Mouse (Mus musculus) heart, embryonic 11.5 days (tissue): ENCODE results near the gene 4933406M09Rik. TPM values are rescaled to one million over a fixed set of nuclear protein-coding genes. Genes with fewer than 3 reads are reported as not detected.

Experiments
- ATAC-seq: fragments of 200-750 bp; cut with Nextera tagmentation; replicated peaks from 2 replicates; pipeline ENCODE4 v1.8.0; 2017; ENCODE audit warnings: moderate library complexity; ENCODE audit not compliant: insufficient number of reproducible peaks, low FRiP score, low TSS enrichment
- H3K27ac ChIP-seq: fragments of 300-500 bp; sonication (generic); 2 replicates; pipeline ENCODE4 v1.5.1; 2014; ENCODE audit warnings: mild to moderate bottlenecking, low read depth, low read length
- H3K27me3 ChIP-seq: fragments of 300-500 bp; sonication (generic); 2 replicates; pipeline ENCODE4 v1.6.1; 2014; ENCODE audit warnings: mild to moderate bottlenecking, low read length, mixed read lengths; ENCODE audit not compliant: control insufficient read depth, insufficient read depth
- H3K36me3 ChIP-seq: fragments of 300-500 bp; sonication (generic); 2 replicates; pipeline ENCODE4 v1.6.1; 2014; ENCODE audit warnings: mild to moderate bottlenecking, low read length, moderate library complexity, mixed read lengths; ENCODE audit not compliant: control insufficient read depth, insufficient read depth
- H3K4me1 ChIP-seq: fragments of 300-500 bp; sonication (generic); 2 replicates; pipeline ENCODE4 v1.6.1; 2014; ENCODE audit warnings: low read length; ENCODE audit not compliant: control insufficient read depth, insufficient read depth
- H3K4me2 ChIP-seq: fragments of 300-500 bp; sonication (generic); 2 replicates; pipeline ENCODE4 v1.6.1; 2014; ENCODE audit warnings: mild to moderate bottlenecking, moderate library complexity
- H3K4me3 ChIP-seq: fragments of 300-500 bp; sonication (generic); 2 replicates; pipeline ENCODE4 v1.5.1; 2014; ENCODE audit warnings: low read depth, low read length
- H3K9ac ChIP-seq: fragments of 300-500 bp; sonication (generic); 2 replicates; pipeline ENCODE4 v1.6.1; 2014; ENCODE audit warnings: mild to moderate bottlenecking, low read depth, low read length, moderate library complexity
- H3K9me3 ChIP-seq: fragments of 300-500 bp; sonication (generic); replicated peaks from 2 replicates; pipeline ENCODE4 v1.6.1; 2016; ENCODE audit warnings: low read length; ENCODE audit not compliant: control insufficient read depth
- WGBS: fragments of 180-500 bp; shearing (Covaris S2); extraction: QIAGEN DNeasy Blood & Tissue Kit; methylation state at CpG from one replicate; pipeline ENCODE4 v1.1.7; 2014; ENCODE audit not compliant: insufficient replicate concordance; 5-methylcytosine and 5-hydroxymethylcytosine counted together
- polyA plus RNA-seq: library from polyadenylated mRNA; unstranded; fragments of >200 nt; fragmentation: Nextera tagmentation; extraction: Ambion mirVana; gene quantifications from 2 replicates; pipeline ENCODE4 v1.2.1, GENCODE M21; 2014

Gene 4933406M09Rik
- polyA plus RNA-seq, 1 experiment from 2014 or later: not detected

DNA sequence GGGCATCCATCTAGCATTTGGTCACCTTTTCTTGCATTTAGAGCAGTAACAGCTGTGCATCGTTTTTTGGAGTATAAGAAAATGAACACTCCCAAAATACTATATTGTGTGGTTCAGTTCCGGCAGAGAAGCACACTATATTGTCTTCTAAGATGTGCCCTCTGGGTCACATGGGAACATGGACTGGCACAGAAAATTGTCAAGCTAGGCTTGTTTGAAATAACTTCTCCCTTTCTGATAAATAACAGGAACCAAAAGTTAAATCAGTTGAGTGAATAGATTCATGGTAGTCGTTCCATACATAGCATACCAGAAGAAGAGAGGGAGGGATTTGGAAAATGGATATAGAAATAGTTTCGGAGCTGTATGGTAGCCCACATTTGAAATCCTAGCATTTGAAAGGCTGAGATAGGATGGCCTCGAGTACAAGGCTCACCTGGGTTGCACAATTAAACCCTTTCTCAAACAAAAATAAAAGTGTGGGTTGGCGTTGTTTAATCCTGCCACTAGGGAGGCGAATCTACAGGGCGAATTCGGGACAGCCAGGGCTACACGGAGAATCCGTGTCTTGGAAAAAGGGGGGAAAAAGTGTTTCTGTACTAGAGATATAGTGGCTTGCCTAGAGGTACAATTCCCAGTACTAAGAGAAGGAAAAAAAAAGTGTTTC lies 28.9 kb downstream of the 4933406M09Rik start:
- peaks cover 27% of the 10 kb centered on the region for H3K4me1 ChIP-seq
- H3K36me3 ChIP-seq: peaks cover 2% of the 10 kb centered on the region; the same call in 1 of the 2 replicates
- H3K9me3 ChIP-seq: no peaks in the 10 kb centered on the region
- no peaks in the 10 kb centered on the region for H3K27me3 ChIP-seq
- H3K27ac ChIP-seq: peak overlapping the region; percentile 92
- 13% methylated on average over 11 of the region's 11 CpGs for WGBS
- peak overlapping the region; percentile 82 for H3K9ac ChIP-seq
- H3K4me3 ChIP-seq: peak overlapping the region; percentile 96
- peak; percentile 6; the same call in 1 of the 2 replicates for ATAC-seq
- H3K4me2 ChIP-seq: peak overlapping the region; percentile 85

DNA sequence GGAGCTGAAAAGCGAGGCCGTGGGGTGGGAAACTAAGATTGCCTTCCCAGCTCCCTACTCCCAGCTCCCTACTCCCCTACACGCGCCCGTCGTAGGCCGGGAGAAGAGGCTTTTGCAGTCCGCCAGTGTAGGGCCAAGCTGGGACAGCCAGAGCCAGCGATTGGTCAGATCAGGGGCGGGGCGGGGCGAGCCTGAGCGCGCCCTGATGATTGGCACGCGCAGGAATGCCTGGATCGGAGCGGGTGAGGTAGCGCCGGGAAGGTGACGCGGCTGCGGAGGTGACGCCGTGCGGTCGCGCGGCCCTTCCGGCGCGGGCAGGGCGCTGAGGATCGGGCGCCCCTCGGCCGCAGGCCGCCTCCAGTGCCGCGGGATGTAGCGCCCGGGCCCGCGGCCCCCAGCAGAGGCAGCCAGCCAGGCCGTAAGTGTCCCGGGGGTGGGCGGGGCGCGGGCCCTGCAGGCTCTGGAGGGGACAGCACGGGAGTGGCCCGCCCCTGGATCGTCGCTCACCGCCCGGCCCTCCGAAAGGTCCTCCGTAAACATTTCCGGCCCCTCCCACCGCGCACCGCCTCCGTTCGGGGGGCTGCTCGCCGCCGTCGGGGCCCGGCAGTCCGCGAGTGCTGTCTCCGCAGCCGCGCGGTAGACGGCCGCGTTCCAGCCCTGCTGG lies 29.6 kb downstream of the 4933406M09Rik start, which contains the start of gene Adipor1:
Adipor1 (plus strand) TSS at position 211 of the 664 bp plus-strand sequence.
- H3K36me3 ChIP-seq: no peaks in the 10 kb centered on the region
- H3K9me3 ChIP-seq: no peaks in the 10 kb centered on the region
- WGBS: under 1% methylated on average over 75 of the region's 77 CpGs
- peak within 1 kb of the TSS; percentile 96 for H3K4me3 ChIP-seq
- H3K27me3 ChIP-seq: no peaks in the 10 kb centered on the region
- H3K4me1 ChIP-seq: peaks cover 32% of the 10 kb centered on the region
- H3K9ac ChIP-seq: peak within 1 kb of the TSS; percentile 82
- H3K4me2 ChIP-seq: peak within 1 kb of the TSS; percentile 85
- H3K27ac ChIP-seq: peak within 1 kb of the TSS; percentile 92
- peak; percentile 100 for ATAC-seq

DNA sequence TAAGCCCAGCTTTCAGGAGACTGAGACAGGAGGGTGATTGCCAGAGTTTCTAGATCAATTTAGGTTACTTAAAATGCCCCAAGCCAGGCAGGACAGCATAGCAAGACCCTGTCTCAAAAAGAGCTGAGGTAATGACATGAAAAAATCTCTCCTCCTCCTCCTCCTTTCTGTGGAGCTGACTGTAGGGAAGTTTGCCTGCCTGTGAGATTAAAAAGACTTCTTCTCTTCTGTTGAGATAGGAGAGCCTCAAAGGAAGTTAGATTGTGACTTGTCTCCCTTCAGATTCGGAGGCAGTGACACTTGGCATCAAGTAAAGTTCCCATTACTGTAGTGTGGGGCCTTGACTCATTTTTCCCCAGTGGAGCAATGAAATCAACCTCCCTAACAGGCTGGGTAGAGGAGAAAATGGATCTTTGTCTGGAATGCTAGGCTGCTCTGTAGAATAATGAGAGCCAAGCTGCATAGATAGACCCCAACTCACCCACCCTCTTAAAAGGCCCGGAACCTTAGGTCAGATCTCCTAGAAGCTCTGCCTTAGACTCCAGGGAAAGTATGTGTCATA lies 32.8 kb downstream of the 4933406M09Rik start:
- WGBS: 62% methylated on average over 2 of the region's 2 CpGs
- Histone ChIP-seq H3K27me3 (no peaks in the 10 kb centered on the region), H3K4me3 (no peak overlapping the region), H3K27ac (no peak overlapping the region), H3K9ac (no peak overlapping the region), H3K36me3 (no peaks in the 10 kb centered on the region), H3K4me2 (peak overlapping the region; percentile 21), H3K4me1 (peaks cover 32% of the 10 kb centered on the region), H3K9me3 (no peaks in the 10 kb centered on the region)
- ATAC-seq: no peak

DNA sequence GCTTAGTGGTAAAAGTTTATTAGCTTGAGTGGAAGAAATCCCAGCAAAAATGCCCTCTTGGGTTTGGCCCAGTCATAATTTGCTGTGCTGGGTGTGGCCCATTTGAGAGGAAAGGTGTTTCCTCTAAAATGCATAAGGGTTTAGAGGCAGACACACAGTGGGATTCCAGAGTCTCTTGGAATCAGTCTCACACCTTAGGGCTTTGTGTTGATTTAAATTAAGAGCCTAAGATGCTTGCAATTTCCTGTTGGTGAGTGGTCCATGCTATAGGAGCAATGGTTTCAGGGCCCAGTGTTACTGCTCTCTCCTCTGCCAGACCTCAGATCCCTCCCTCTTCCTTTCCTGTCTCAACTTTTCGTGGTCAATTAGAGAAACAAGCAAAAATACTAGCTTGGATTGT lies 33.4 kb downstream of the 4933406M09Rik start:
- Histone ChIP-seq H3K4me1 (peaks cover 31% of the 10 kb centered on the region), H3K4me2 (no peak overlapping the region), H3K9ac (no peak overlapping the region)

DNA sequence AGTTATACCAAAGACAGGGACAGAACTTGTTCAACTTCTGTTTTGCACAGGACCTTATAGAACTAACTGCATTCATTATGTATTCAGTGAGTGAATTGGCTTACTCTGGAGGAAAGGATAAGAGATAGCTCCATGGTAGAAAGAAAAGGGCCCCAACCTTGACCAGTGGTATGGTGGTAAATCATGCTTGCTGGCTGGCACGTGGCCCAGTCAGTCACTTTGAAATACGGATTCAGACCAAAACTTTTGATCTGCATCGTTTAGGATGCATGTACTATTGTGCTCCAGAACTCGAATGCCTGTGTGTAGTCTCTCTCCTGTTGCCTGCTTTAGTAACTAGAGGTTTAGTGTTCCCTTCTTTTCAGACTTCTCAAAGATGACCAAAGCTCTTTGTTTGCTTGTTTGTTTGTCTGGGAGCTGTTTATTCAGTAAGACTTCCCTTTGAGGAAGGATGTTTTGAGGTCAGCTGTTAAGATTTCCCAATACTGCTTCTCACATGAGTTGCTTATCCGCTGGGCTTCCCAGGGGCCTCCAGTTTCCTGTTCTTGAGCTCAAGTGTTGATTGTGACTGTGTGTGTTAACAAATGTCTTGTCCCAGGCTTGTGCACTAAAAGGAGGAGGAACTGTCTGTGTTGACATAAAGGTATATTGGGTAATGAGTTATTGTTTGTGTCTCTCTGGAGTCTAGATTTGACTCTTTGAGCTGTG lies 34.2 kb downstream of the 4933406M09Rik start:
- Histone ChIP-seq H3K27me3 (no peaks in the 10 kb centered on the region), H3K4me1 (peaks cover 28% of the 10 kb centered on the region), H3K4me3 (no peak overlapping the region), H3K27ac (peak overlapping the region; percentile 42; the same call in 1 of the 2 replicates), H3K9ac (peak overlapping the region; percentile 22; the same call in 1 of the 2 replicates), H3K4me2 (peak overlapping the region; percentile 34), H3K9me3 (no peaks in the 10 kb centered on the region), H3K36me3 (peaks cover 5% of the 10 kb centered on the region; the same call in 1 of the 2 replicates)
- no peak for ATAC-seq
- 47% methylated on average over 5 of the region's 5 CpGs for WGBS

More for the DNA sequence above, 33.4 kb downstream of the 4933406M09Rik start:
- 46% methylated on average over 1 of the region's 1 CpGs for WGBS
- Histone ChIP-seq H3K9me3 (no peaks in the 10 kb centered on the region), H3K27me3 (no peaks in the 10 kb centered on the region), H3K36me3 (no peaks in the 10 kb centered on the region), H3K4me3 (no peak overlapping the region), H3K27ac (no peak overlapping the region; the same call in 1 of the 2 replicates)
- ATAC-seq: no peak

DNA sequence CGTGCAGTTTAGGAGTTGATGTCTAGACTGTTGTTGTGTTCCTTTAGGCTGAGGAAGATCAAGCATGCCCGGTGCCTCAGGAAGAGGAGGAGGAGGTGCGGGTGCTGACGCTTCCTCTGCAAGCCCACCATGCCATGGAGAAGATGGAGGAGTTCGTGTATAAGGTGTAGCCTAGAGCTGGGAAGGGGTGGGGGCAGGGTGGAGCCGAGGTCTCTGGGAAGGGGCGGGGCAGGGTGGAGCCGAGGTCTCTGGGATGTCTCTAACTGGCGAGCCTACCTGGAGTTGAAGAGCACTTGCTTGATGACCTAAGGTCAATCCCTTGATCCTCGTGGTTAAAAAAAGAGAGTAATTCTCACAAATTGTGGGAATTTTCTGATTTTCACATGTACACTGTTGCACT lies 38.2 kb downstream of the 4933406M09Rik start:
- Histone ChIP-seq H3K4me3 (no peak overlapping the region), H3K27ac (no peak overlapping the region), H3K9me3 (no peaks in the 10 kb centered on the region), H3K4me2 (no peak overlapping the region), H3K27me3 (no peaks in the 10 kb centered on the region), H3K36me3 (peaks cover 27% of the 10 kb centered on the region), H3K4me1 (peaks cover 17% of the 10 kb centered on the region; the same call in 1 of the 2 replicates), H3K9ac (no peak overlapping the region)
- WGBS: 68% methylated on average over 10 of the region's 10 CpGs
- ATAC-seq: peak; percentile 79

DNA sequence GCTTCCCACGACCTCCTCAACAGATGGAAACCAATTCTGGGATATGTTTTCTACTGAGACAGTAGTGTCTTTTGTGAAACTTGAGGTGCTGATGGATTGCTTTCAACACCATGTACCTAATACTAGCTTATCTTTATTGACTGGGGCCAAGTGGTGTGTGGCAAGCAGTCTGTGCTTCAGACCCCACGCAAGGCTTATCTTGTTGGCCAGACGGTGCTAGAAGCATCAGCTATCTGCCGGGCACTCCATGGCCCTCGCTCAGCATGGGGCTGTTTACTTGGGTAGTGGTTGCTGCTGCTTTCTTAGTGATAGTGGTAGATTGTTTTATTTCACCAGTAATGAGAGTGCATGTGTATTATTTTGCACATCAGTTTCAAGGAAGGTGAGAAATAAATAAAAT lies 40.5 kb downstream of the 4933406M09Rik start:
- no peaks in the 10 kb centered on the region for H3K27me3 ChIP-seq
- no peak overlapping the region for H3K4me3 ChIP-seq
- no peak overlapping the region for H3K9ac ChIP-seq
- peak; percentile 90 for ATAC-seq
- peak overlapping the region; percentile 71 for H3K27ac ChIP-seq
- H3K36me3 ChIP-seq: peaks cover 38% of the 10 kb centered on the region
- 8% methylated on average over 5 of the region's 5 CpGs for WGBS
- peaks cover 8% of the 10 kb centered on the region; the same call in 1 of the 2 replicates for H3K4me1 ChIP-seq
- H3K9me3 ChIP-seq: no peaks in the 10 kb centered on the region
- peak overlapping the region; percentile 29 for H3K4me2 ChIP-seq

DNA sequence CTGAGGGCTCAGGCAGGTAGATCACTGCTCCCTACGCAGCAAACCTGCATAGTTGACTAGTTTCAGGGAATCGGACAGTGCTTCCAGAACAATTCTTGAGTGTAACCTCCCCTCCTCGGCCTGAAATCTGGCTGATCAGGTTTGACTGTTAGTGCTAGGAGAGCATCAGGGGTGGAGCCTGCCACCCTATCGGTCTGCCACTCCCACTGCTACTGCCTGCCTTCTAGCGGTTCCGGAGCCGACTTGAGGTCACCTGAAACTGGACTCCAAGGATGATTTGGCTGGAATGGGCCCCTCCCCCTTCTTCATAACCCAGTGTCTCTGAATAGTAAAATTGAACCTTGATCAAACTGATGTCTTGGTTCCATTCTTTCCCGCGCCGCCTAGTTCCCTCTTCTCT lies 47.3 kb downstream of the 4933406M09Rik start:
- Histone ChIP-seq H3K4me3 (no peak overlapping the region), H3K4me1 (no peaks in the 10 kb centered on the region), H3K27me3 (no peaks in the 10 kb centered on the region), H3K9ac (no peak overlapping the region), H3K4me2 (no peak overlapping the region), H3K27ac (no peak overlapping the region), H3K9me3 (no peaks in the 10 kb centered on the region), H3K36me3 (peaks cover 18% of the 10 kb centered on the region)
- 82% methylated on average over 10 of the region's 10 CpGs for WGBS
- ATAC-seq: no peak
